Mouse (Mus musculus): Measurements from ENCODE around the gene Fer. TPM values are rescaled to one million over a fixed set of nuclear protein-coding genes. Genes with fewer than 3 reads are reported as not detected.

Fer gene
- polyA plus RNA-seq, 1 experiment from 2014 or later, result 26.8 TPM

- DNase-seq (ENCODE audit: low spot score) (no peak), ATAC-seq (ENCODE audit: insufficient number of reproducible peaks, low FRiP score, low TSS enrichment, low read depth) (no peak)
- Histone ChIP-seq H3K9me3 (ENCODE audit: control insufficient read depth, low read length) (no peaks in the 10 kb centered on the region), H3K27me3 (ENCODE audit: control insufficient read depth, insufficient read depth, low read length) (no peaks in the 10 kb centered on the region), H3K27ac (replicated peaks; ENCODE audit: low read depth, low read length) (no peak overlapping the region), H3K4me2 (ENCODE audit: low read depth, severe bottlenecking) (no peak overlapping the region), H3K9ac (ENCODE audit: low read length) (no peak overlapping the region), H3K4me1 (ENCODE audit: control insufficient read depth, insufficient read depth, low read length) (no peaks in the 10 kb centered on the region), H3K4me3 (ENCODE audit: low read depth, low read length) (no peak overlapping the region), H3K36me3 (ENCODE audit: control insufficient read depth, insufficient read depth, low read length) (no peaks in the 10 kb centered on the region)
- 91% methylated on average over 2 of the region's 2 CpGs for WGBS
These were observed 72.5 kb downstream of the Fer start for GRCm38 (mm10) chr17:63935408-63935807.

- H3K4me2 ChIP-seq (ENCODE audit: low read depth, severe bottlenecking), result no peak overlapping the region
- no peaks in the 10 kb centered on the region for H3K36me3 ChIP-seq (ENCODE audit: control insufficient read depth, insufficient read depth, low read length)
- ATAC-seq (ENCODE audit: insufficient number of reproducible peaks, low FRiP score, low TSS enrichment, low read depth) (0 out of 2 replicates have a peak, but pooled peaks have one; percentile 35), DNase-seq (ENCODE audit: low spot score) (peak; percentile 34)
- no peaks in the 10 kb centered on the region for H3K27me3 ChIP-seq (ENCODE audit: control insufficient read depth, insufficient read depth, low read length)
- 37% methylated on average over 18 of the region's 18 CpGs for WGBS
- H3K9me3 ChIP-seq (ENCODE audit: control insufficient read depth, low read length), result no peaks in the 10 kb centered on the region
- H3K27ac ChIP-seq (replicated peaks; ENCODE audit: low read depth, low read length), result no peak overlapping the region
- H3K4me3 ChIP-seq (ENCODE audit: low read depth, low read length), result no peak overlapping the region
- no peak overlapping the region for H3K9ac ChIP-seq (ENCODE audit: low read length)
- H3K4me1 ChIP-seq (ENCODE audit: control insufficient read depth, insufficient read depth, low read length), result no peaks in the 10 kb centered on the region
These were observed 75.0 kb downstream of the Fer start for GRCm38 (mm10) chr17:63937886-63938285.

DNA sequence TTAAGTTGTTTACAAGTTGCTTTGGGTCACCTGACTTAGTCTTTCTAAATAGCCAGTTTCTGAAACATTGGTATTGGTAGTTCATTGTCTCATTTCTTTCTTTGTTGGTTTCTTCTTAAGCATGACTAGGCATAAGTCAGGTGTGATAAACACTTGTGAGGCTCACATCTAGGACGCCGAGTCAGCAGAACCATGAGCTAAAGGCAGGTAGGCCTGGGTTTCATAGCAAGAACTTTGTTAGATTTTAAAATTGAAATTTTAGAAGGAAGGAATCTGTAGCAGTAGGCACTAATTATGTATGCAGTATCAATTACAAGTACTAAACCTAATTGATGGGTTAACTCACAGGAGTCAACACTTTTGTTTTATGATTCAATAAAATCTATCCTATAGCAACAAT is 83.9 kb downstream of the Fer start:
- Histone ChIP-seq H3K27me3 (ENCODE audit: control insufficient read depth, insufficient read depth, low read length) (no peaks in the 10 kb centered on the region), H3K4me1 (ENCODE audit: control insufficient read depth, insufficient read depth, low read length) (no peaks in the 10 kb centered on the region), H3K9ac (ENCODE audit: low read length) (no peak overlapping the region), H3K9me3 (ENCODE audit: control insufficient read depth, low read length) (no peaks in the 10 kb centered on the region), H3K4me2 (ENCODE audit: low read depth, severe bottlenecking) (no peak overlapping the region), H3K4me3 (ENCODE audit: low read depth, low read length) (no peak overlapping the region), H3K27ac (replicated peaks; ENCODE audit: low read depth, low read length) (no peak overlapping the region), H3K36me3 (ENCODE audit: control insufficient read depth, insufficient read depth, low read length) (no peaks in the 10 kb centered on the region)
- DNase-seq (ENCODE audit: low spot score), result no peak
- WGBS, result 95% methylated on average over 2 of the region's 2 CpGs
- no peak for ATAC-seq (ENCODE audit: insufficient number of reproducible peaks, low FRiP score, low TSS enrichment, low read depth)

GRCm38 (mm10) chr17:63948811-63949210 is 85.9 kb downstream of the Fer start:
- no peak overlapping the region for H3K27ac ChIP-seq (replicated peaks; ENCODE audit: low read depth, low read length)
- DNase-seq (ENCODE audit: low spot score), result no peak
- no peak overlapping the region for H3K4me2 ChIP-seq (ENCODE audit: low read depth, severe bottlenecking)
- H3K27me3 ChIP-seq (ENCODE audit: control insufficient read depth, insufficient read depth, low read length), result no peaks in the 10 kb centered on the region
- H3K4me3 ChIP-seq (ENCODE audit: low read depth, low read length), result no peak overlapping the region
- no peaks in the 10 kb centered on the region for H3K36me3 ChIP-seq (ENCODE audit: control insufficient read depth, insufficient read depth, low read length)
- H3K9ac ChIP-seq (ENCODE audit: low read length), result no peak overlapping the region
- no peak for ATAC-seq (ENCODE audit: insufficient number of reproducible peaks, low FRiP score, low TSS enrichment, low read depth)
- H3K9me3 ChIP-seq (ENCODE audit: control insufficient read depth, low read length), result no peaks in the 10 kb centered on the region
- 90% methylated on average over 4 of the region's 4 CpGs for WGBS
- H3K4me1 ChIP-seq (ENCODE audit: control insufficient read depth, insufficient read depth, low read length), result no peaks in the 10 kb centered on the region

DNA sequence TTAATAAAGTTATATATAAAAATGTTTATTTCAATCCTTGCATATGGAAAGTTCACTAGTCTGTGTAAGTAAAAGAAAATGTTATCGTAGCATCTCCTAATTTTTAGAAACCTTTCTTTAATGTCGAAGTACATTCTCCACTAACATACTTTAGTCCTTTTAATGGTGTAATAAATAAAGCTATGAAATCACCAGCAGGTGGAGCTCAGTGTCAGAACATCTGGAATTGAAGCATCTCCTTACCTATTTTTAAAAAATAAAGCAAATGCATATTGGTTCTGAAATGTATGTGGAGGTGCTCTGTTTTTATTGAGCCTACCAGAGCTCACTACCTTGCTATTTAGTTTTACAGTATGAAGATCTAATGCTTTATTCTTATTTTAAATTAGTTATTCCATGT is 88.6 kb downstream of the Fer start:
- H3K27me3 ChIP-seq (ENCODE audit: control insufficient read depth, insufficient read depth, low read length), result no peaks in the 10 kb centered on the region
- no peak for DNase-seq (ENCODE audit: low spot score)
- no peak overlapping the region for H3K4me2 ChIP-seq (ENCODE audit: low read depth, severe bottlenecking)
- ATAC-seq (ENCODE audit: insufficient number of reproducible peaks, low FRiP score, low TSS enrichment, low read depth), result no peak
- no peak overlapping the region for H3K27ac ChIP-seq (replicated peaks; ENCODE audit: low read depth, low read length)
- H3K36me3 ChIP-seq (ENCODE audit: control insufficient read depth, insufficient read depth, low read length), result no peaks in the 10 kb centered on the region
- no peak overlapping the region for H3K4me3 ChIP-seq (ENCODE audit: low read depth, low read length)
- H3K9me3 ChIP-seq (ENCODE audit: control insufficient read depth, low read length), result no peaks in the 10 kb centered on the region
- no peaks in the 10 kb centered on the region for H3K4me1 ChIP-seq (ENCODE audit: control insufficient read depth, insufficient read depth, low read length)
- no peak overlapping the region for H3K9ac ChIP-seq (ENCODE audit: low read length)
- 85% methylated on average over 2 of the region's 2 CpGs for WGBS

- Histone ChIP-seq H3K9me3 (ENCODE audit: control insufficient read depth, low read length) (no peaks in the 10 kb centered on the region), H3K9ac (ENCODE audit: low read length) (no peak overlapping the region), H3K4me2 (ENCODE audit: low read depth, severe bottlenecking) (no peak overlapping the region), H3K36me3 (ENCODE audit: control insufficient read depth, insufficient read depth, low read length) (no peaks in the 10 kb centered on the region), H3K27ac (replicated peaks; ENCODE audit: low read depth, low read length) (no peak overlapping the region), H3K4me1 (ENCODE audit: control insufficient read depth, insufficient read depth, low read length) (no peaks in the 10 kb centered on the region), H3K4me3 (ENCODE audit: low read depth, low read length) (no peak overlapping the region), H3K27me3 (ENCODE audit: control insufficient read depth, insufficient read depth, low read length) (no peaks in the 10 kb centered on the region)
- ATAC-seq (ENCODE audit: insufficient number of reproducible peaks, low FRiP score, low TSS enrichment, low read depth), result no peak
- DNase-seq (ENCODE audit: low spot score), result no peak
- 91% methylated on average over 3 of the region's 3 CpGs for WGBS
These were observed 104.2 kb downstream of the Fer start for GRCm38 (mm10) chr17:63967091-63967490.

DNA sequence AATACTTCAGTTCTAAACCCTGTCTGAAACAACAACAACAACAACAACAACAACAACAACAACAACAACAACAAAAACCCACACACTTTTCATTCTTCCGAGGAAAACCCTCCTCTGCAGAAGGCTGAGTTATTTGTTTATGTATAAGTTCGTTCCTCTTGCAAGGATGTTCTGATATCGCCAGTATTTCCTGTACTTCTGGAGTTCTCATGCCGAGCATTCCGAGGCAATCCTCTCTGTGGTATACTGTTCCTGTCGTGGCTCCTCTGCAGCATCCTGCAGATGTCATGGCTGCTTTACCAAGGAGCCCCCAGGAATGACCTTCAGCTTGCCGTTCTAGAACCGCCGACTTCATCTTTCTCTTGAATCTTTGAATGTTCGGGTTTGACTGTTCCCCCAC is 106.6 kb downstream of the Fer start:
- H3K9ac ChIP-seq (ENCODE audit: low read length), result no peak overlapping the region
- H3K4me1 ChIP-seq (ENCODE audit: control insufficient read depth, insufficient read depth, low read length), result no peaks in the 10 kb centered on the region
- no peak for DNase-seq (ENCODE audit: low spot score)
- no peak overlapping the region for H3K4me3 ChIP-seq (ENCODE audit: low read depth, low read length)
- no peak overlapping the region for H3K4me2 ChIP-seq (ENCODE audit: low read depth, severe bottlenecking)
- no peak overlapping the region for H3K27ac ChIP-seq (replicated peaks; ENCODE audit: low read depth, low read length)
- H3K36me3 ChIP-seq (ENCODE audit: control insufficient read depth, insufficient read depth, low read length), result no peaks in the 10 kb centered on the region
- H3K9me3 ChIP-seq (ENCODE audit: control insufficient read depth, low read length), result no peaks in the 10 kb centered on the region
- no peaks in the 10 kb centered on the region for H3K27me3 ChIP-seq (ENCODE audit: control insufficient read depth, insufficient read depth, low read length)
- WGBS, result 82% methylated on average over 10 of the region's 10 CpGs
- ATAC-seq (ENCODE audit: insufficient number of reproducible peaks, low FRiP score, low TSS enrichment, low read depth), result no peak

DNA sequence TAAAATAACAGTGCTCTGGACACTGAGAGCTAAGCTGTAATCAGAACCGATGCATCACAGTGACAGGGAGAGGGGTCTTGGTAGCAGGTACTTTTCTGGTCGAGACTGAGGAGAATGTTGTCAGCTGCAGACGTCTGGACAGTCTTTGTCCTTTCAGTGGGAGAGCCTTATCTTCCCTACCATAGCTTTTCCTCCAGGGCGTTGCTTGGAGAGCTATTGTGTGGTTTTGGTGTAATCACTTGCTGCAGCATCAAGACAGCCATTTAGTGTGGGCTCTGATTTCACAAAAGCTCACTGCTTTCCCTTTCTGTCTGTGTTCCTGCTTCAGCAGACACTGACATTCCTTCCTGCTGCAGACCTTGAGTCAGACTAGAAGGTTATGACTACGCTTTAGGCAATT is 107.4 kb downstream of the Fer start:
- Histone ChIP-seq H3K4me1 (ENCODE audit: control insufficient read depth, insufficient read depth, low read length) (no peaks in the 10 kb centered on the region), H3K9ac (ENCODE audit: low read length) (no peak overlapping the region), H3K27ac (replicated peaks; ENCODE audit: low read depth, low read length) (no peak overlapping the region), H3K9me3 (ENCODE audit: control insufficient read depth, low read length) (no peaks in the 10 kb centered on the region), H3K4me2 (ENCODE audit: low read depth, severe bottlenecking) (no peak overlapping the region), H3K36me3 (ENCODE audit: control insufficient read depth, insufficient read depth, low read length) (no peaks in the 10 kb centered on the region), H3K27me3 (ENCODE audit: control insufficient read depth, insufficient read depth, low read length) (no peaks in the 10 kb centered on the region), H3K4me3 (ENCODE audit: low read depth, low read length) (no peak overlapping the region)
- no peak for DNase-seq (ENCODE audit: low spot score)
- whole genome bisulfite sequencing, result 60% methylated on average over 5 of the region's 5 CpGs
- ATAC-seq (ENCODE audit: insufficient number of reproducible peaks, low FRiP score, low TSS enrichment, low read depth), result no peak

- no peak overlapping the region for H3K4me3 ChIP-seq (ENCODE audit: low read depth, low read length)
- H3K27me3 ChIP-seq (ENCODE audit: control insufficient read depth, insufficient read depth, low read length), result no peaks in the 10 kb centered on the region
- ATAC-seq (ENCODE audit: insufficient number of reproducible peaks, low FRiP score, low TSS enrichment, low read depth), result no peak
- H3K4me2 ChIP-seq (ENCODE audit: low read depth, severe bottlenecking), result no peak overlapping the region
- H3K36me3 ChIP-seq (ENCODE audit: control insufficient read depth, insufficient read depth, low read length), result no peaks in the 10 kb centered on the region
- WGBS, result 92% methylated on average over 1 of the region's 1 CpGs
- no peak overlapping the region for H3K9ac ChIP-seq (ENCODE audit: low read length)
- H3K4me1 ChIP-seq (ENCODE audit: control insufficient read depth, insufficient read depth, low read length), result no peaks in the 10 kb centered on the region
- H3K9me3 ChIP-seq (ENCODE audit: control insufficient read depth, low read length), result no peaks in the 10 kb centered on the region
- H3K27ac ChIP-seq (replicated peaks; ENCODE audit: low read depth, low read length), result no peak overlapping the region
- DNase-seq (ENCODE audit: low spot score), result no peak
These were observed 108.1 kb downstream of the Fer start for GRCm38 (mm10) chr17:63970939-63971338.

All from limb, embryonic 11.5 days (tissue).